Mouse (Mus musculus): ENCODE measurements around the gene Mctp1. TPM values are rescaled to one million over a fixed set of nuclear protein-coding genes. Genes with fewer than 3 reads are reported as not detected.

Mctp1 gene
- total and polyA plus RNA-seq, 3 experiments, result not detected

- no peak overlapping the region for H3K27ac ChIP-seq (ENCODE audit: control insufficient read depth, low read depth, low read length)
- no peak overlapping the region for H3K9ac ChIP-seq (ENCODE audit: control insufficient read depth, low read depth, low read length, poor library complexity, severe bottlenecking)
- no peaks in the 10 kb centered on the region for H3K27me3 ChIP-seq (ENCODE audit: control insufficient read depth in 1 of 2, insufficient read depth in 2 of 2, low read length in 2 of 2)
- H3K9me3 ChIP-seq (replicated peaks; ENCODE audit: insufficient read depth, low read length), result no peaks in the 10 kb centered on the region
- H3K79me2 ChIP-seq (ENCODE audit: control insufficient read depth, insufficient read depth, low read length, poor library complexity), result no peaks in the 10 kb centered on the region
- no peak overlapping the region for H3K4me3 ChIP-seq (ENCODE audit: control insufficient read depth in 1 of 2, insufficient read depth in 1 of 2, low read depth in 2 of 2, low read length in 2 of 2)
- TF ChIP-seq E2F4 (IDR thresholded peaks at IDR 0.05; ENCODE audit: borderline replicate concordance, low read depth, low read length) (no peak), EP300 (IDR thresholded peaks at IDR 0.05; ENCODE audit: low read depth in 1 of 2, low read length in 2 of 2) (no peak), GABPA (IDR thresholded peaks at IDR 0.05; ENCODE audit: low read depth, low read length) (no peak), NELFE (IDR thresholded peaks at IDR 0.05; ENCODE audit: low read depth, low read length) (no peak), MAFK (IDR thresholded peaks at IDR 0.05; ENCODE audit: borderline replicate concordance, low read depth, low read length) (no peak), RCOR1 (IDR thresholded peaks at IDR 0.05; ENCODE audit: low read depth, low read length) (no peak), KAT2A (conservative IDR thresholded peaks at IDR 0.05; ENCODE audit: low read depth, low read length) (no peak), ELF1 (IDR thresholded peaks at IDR 0.05; ENCODE audit: low read depth, low read length) (no peak), UBTF (IDR thresholded peaks at IDR 0.05; ENCODE audit: borderline replicate concordance, insufficient read depth, low read depth, low read length) (no peak), JUND (IDR thresholded peaks at IDR 0.05; ENCODE audit: low read depth, low read length) (no peak), MAZ (IDR thresholded peaks at IDR 0.05; ENCODE audit: low read depth, low read length) (no peak), ZC3H11A (IDR thresholded peaks at IDR 0.05; ENCODE audit: low read depth, low read length) (no peak), SMC3 (IDR thresholded peaks at IDR 0.05; ENCODE audit: low read depth, low read length) (no peak), POLR2AphosphoS2 (IDR thresholded peaks at IDR 0.05; ENCODE audit: low read length) (no peak), ETS1 (IDR thresholded peaks at IDR 0.05; ENCODE audit: low read depth, low read length) (no peak)
- H3K36me3 ChIP-seq (ENCODE audit: control insufficient read depth in 1 of 2, insufficient read depth in 2 of 2, low read length in 2 of 2), result no peaks in the 10 kb centered on the region
- H3K4me1 ChIP-seq (ENCODE audit: control insufficient read depth in 1 of 2, insufficient read depth in 2 of 2, low read length in 2 of 2), result no peaks in the 10 kb centered on the region
- DNase-seq (ENCODE audit: low read depth, low spot score), result no peak
These were observed 206.9 kb downstream of the Mctp1 start for GRCm38 (mm10) chr13:76591189-76591588.

GRCm38 (mm10) chr13:76591692-76592091 is 207.4 kb downstream of the Mctp1 start:
- no peak for TF ChIP-seq NELFE (IDR thresholded peaks at IDR 0.05; ENCODE audit: low read depth, low read length)
- TF ChIP-seq MXI1 (IDR thresholded peaks at IDR 0.05; ENCODE audit: low read depth, low read length), result no peak
- TF ChIP-seq KAT2A (conservative IDR thresholded peaks at IDR 0.05; ENCODE audit: low read depth, low read length), result no peak
- TF ChIP-seq ETS1 (IDR thresholded peaks at IDR 0.05; ENCODE audit: low read depth, low read length), result peak; percentile 41; the same call in 1 of the 2 replicates
- no peak for TF ChIP-seq E2F4 (IDR thresholded peaks at IDR 0.05; ENCODE audit: borderline replicate concordance, low read depth, low read length)
- TF ChIP-seq CTCF (IDR thresholded peaks at IDR 0.05 in 2 of 3, conservative IDR thresholded peaks at IDR 0.05 in 1 of 3; ENCODE audit: control insufficient read depth in 1 of 3, insufficient read depth in 1 of 3, low read depth in 2 of 3, low read length in 3 of 3, poor library complexity in 1 of 3, severe bottlenecking in 1 of 3), result no peak
- TF ChIP-seq EP300 (IDR thresholded peaks at IDR 0.05; ENCODE audit: low read depth in 1 of 2, low read length in 2 of 2), result peak in 1 of 2 experiments; percentile 43; a peak in 1 of 4 replicates
- TF ChIP-seq MEF2A (IDR thresholded peaks at IDR 0.05; ENCODE audit: extremely low read depth, insufficient replicate concordance, low read depth, low read length, poor library complexity, severe bottlenecking), result no peak
- no peak for TF ChIP-seq BHLHE40 (IDR thresholded peaks at IDR 0.05; ENCODE audit: borderline replicate concordance, low read depth, low read length)
- no peak for TF ChIP-seq USF1 (IDR thresholded peaks at IDR 0.05; ENCODE audit: low read depth, low read length)
- no peak for TF ChIP-seq SIN3A (IDR thresholded peaks at IDR 0.05; ENCODE audit: low read length)
- 0 out of 2 replicates have a peak, but pooled peaks have one; percentile 18 for TF ChIP-seq GATA1 (IDR thresholded peaks at IDR 0.05; ENCODE audit: low read depth, low read length)
- no peak for TF ChIP-seq POLR2A (IDR thresholded peaks at IDR 0.05; ENCODE audit: control insufficient read depth in 1 of 2, insufficient read depth in 1 of 2, low read depth in 1 of 2, low read length in 2 of 2, poor library complexity in 1 of 2)
- Histone ChIP-seq H3K27ac (ENCODE audit: control insufficient read depth, low read depth, low read length) (no peak overlapping the region), H3K4me3 (ENCODE audit: control insufficient read depth in 1 of 2, insufficient read depth in 1 of 2, low read depth in 2 of 2, low read length in 2 of 2) (no peak overlapping the region), H3K9me3 (replicated peaks; ENCODE audit: insufficient read depth, low read length) (no peaks in the 10 kb centered on the region), H3K4me1 (ENCODE audit: control insufficient read depth in 1 of 2, insufficient read depth in 2 of 2, low read length in 2 of 2) (no peaks in the 10 kb centered on the region), H3K27me3 (ENCODE audit: control insufficient read depth in 1 of 2, insufficient read depth in 2 of 2, low read length in 2 of 2) (no peaks in the 10 kb centered on the region), H3K79me2 (ENCODE audit: control insufficient read depth, insufficient read depth, low read length, poor library complexity) (no peaks in the 10 kb centered on the region), H3K36me3 (ENCODE audit: control insufficient read depth in 1 of 2, insufficient read depth in 2 of 2, low read length in 2 of 2) (no peaks in the 10 kb centered on the region), H3K9ac (ENCODE audit: control insufficient read depth, low read depth, low read length, poor library complexity, severe bottlenecking) (no peak overlapping the region)
- DNase-seq (ENCODE audit: low read depth, low spot score), result peak; percentile 18
